In genomic region chr10:107315681-107316080, GRCm38 (mm10) we compare ENCODE assay signal across 18 mouse cellular contexts. TPM values are rescaled to one million over a fixed set of nuclear protein-coding genes. Genes with fewer than 3 reads are reported as not detected.
"Had no signal": no experiment of that assay in that cellular context is flagged by ENCODE, and none has a peak within 500 bp of the region (broad histone marks: within the 10 kb centered on the region; RNA-seq: fewer than 3 reads in every experiment).

No protein-coding gene starts in this region.

- DNase-seq: layer of hippocampus, adult 9-11 months; liver, embryonic 13.5 days; lung, adult 18-20 months; lung, postnatal 14 days; lung, postnatal 4 days; midbrain, embryonic 14.5 days; thymus, adult 2 months; thymus, postnatal 14 days; thymus, postnatal 4 days had no signal

- H3K9me3 ChIP-seq: limb, embryonic 10.5 days; limb, embryonic 13.5 days; liver, embryonic 13.5 days; lung, embryonic 15.5 days had no signal

- H3K27ac ChIP-seq: layer of hippocampus, adult 2 months; limb, embryonic 10.5 days; limb, embryonic 13.5 days; lung, embryonic 15.5 days; stomach, postnatal 0 days had no signal

- H3K36me3 ChIP-seq: limb, embryonic 10.5 days; limb, embryonic 13.5 days; liver, embryonic 13.5 days; lung, embryonic 15.5 days had no signal

- H3K4me1 ChIP-seq: limb, embryonic 10.5 days; limb, embryonic 13.5 days; liver, embryonic 13.5 days; lung, embryonic 15.5 days had no signal

- H3K4me3 ChIP-seq: layer of hippocampus, adult 2 months; limb, embryonic 10.5 days; limb, embryonic 13.5 days; liver, embryonic 13.5 days; lung, embryonic 15.5 days had no signal

- H3K4me2 ChIP-seq: limb, embryonic 13.5 days; liver, embryonic 13.5 days; lung, embryonic 15.5 days; midbrain, embryonic 11.5 days had no signal

- H3K9ac ChIP-seq: limb, embryonic 13.5 days; liver, embryonic 13.5 days; lung, embryonic 15.5 days had no signal

- ATAC-seq: hindbrain, embryonic 16.5 days had no signal

- H3K27me3 ChIP-seq: limb, embryonic 13.5 days; liver, embryonic 13.5 days; lung, embryonic 15.5 days had no signal

RNA-seq across cellular contexts. Expression of gene Lin7a, which starts 44.2 kb away (rescaled TPM):
- total RNA-seq: megakaryocyte progenitor cell, adult 5-6 weeks; megakaryocyte-erythroid progenitor cell, adult 5-6 weeks had no signal
- polyA plus RNA-seq: thymus, adult 2 months had no signal
